Mouse (Mus musculus) stomach, postnatal 0 days (tissue): ENCODE results near the gene Vmn1r231. TPM values are rescaled to one million over a fixed set of nuclear protein-coding genes. Genes with fewer than 3 reads are reported as not detected.
A peak's percentile ranks its signal among the peaks of the same experiment; 100 is the strongest.

Source experiments
- ATAC-seq: fragments of 200-750 bp; cut with Nextera tagmentation; 2 replicates; pipeline ENCODE4 v1.8.0; 2017; ENCODE audit not compliant: low FRiP score, low TSS enrichment
- DNase-seq: peaks from one replicate; pipeline ENCODE4 v3.0.0-alpha.2; 2016; ENCODE audit warnings: low spot score
- H3K27ac ChIP-seq: fragments of 300-500 bp; sonication (generic); replicated peaks from 2 replicates; pipeline ENCODE4 v1.5.1; 2014; ENCODE audit warnings: mild to moderate bottlenecking, control low read depth
- H3K27me3 ChIP-seq: fragments of 300-500 bp; sonication (generic); 2 replicates; pipeline ENCODE4 v1.6.1; 2014; ENCODE audit warnings: low read length; ENCODE audit not compliant: control insufficient read depth, insufficient read depth
- H3K36me3 ChIP-seq: fragments of 300-500 bp; sonication (generic); 2 replicates; pipeline ENCODE4 v1.6.1; 2014; ENCODE audit warnings: low read length, mixed read lengths; ENCODE audit not compliant: control insufficient read depth, insufficient read depth
- H3K4me1 ChIP-seq: fragments of 300-500 bp; sonication (generic); replicated peaks from 2 replicates; pipeline ENCODE4 v1.6.1; 2014; ENCODE audit warnings: antibody characterized with exemption; ENCODE audit not compliant: control insufficient read depth, insufficient read depth
- H3K4me2 ChIP-seq: fragments of 300-500 bp; sonication (generic); replicated peaks from 2 replicates; pipeline ENCODE4 v1.6.1; 2014; ENCODE audit warnings: low read depth, mild to moderate bottlenecking, control low read depth, moderate library complexity
- H3K4me3 ChIP-seq: fragments of 300-500 bp; sonication (generic); 2 replicates; pipeline ENCODE4 v1.5.1; 2014; ENCODE audit warnings: low read depth, low read length, control low read depth
- H3K9ac ChIP-seq: fragments of 300-500 bp; sonication (generic); 2 replicates; pipeline ENCODE4 v1.6.1; 2014; ENCODE audit warnings: mild to moderate bottlenecking, low read length, control low read depth, mixed read lengths
- H3K9me3 ChIP-seq: fragments of 300-500 bp; sonication (generic); 2 replicates; pipeline ENCODE4 v1.6.1; 2016; ENCODE audit warnings: low read length; ENCODE audit not compliant: control insufficient read depth
- CTCF ChIP-seq: IDR thresholded peaks from 2 replicates; pipeline ENCODE4 v1.5.1; 2016; ENCODE audit warnings: antibody characterized with exemption, low read depth, mild to moderate bottlenecking, moderate library complexity
- EP300 ChIP-seq: optimal IDR thresholded peaks from 2 replicates; pipeline ENCODE3; 2016; ENCODE audit warnings: antibody characterized with exemption
- WGBS: fragments of 180-500 bp; shearing (Covaris S2); extraction: QIAGEN DNeasy Blood & Tissue Kit; methylation state at CpG from one replicate; pipeline ENCODE4 v1.1.7; 2014; 5-methylcytosine and 5-hydroxymethylcytosine counted together
- polyA plus RNA-seq: library from polyadenylated mRNA; unstranded; fragments of >200 nt; fragmentation: Nextera tagmentation; extraction: Ambion mirVana; gene quantifications from 2 replicates; pipeline ENCODE4 v1.2.1, GENCODE M21; 2015

Vmn1r231 gene
- polyA plus RNA-seq = not detected in 2 replicates

GRCm38 (mm10) chr17:20904991-20905390 is at the start of gene Vmn1r231:
TSS of gene Vmn1r231 (minus strand) at chr17:20905091.
- H3K4me3 ChIP-seq = no peak within 1 kb of the TSS
- no peak within 1 kb of the TSS for H3K4me2 ChIP-seq
- H3K36me3 ChIP-seq = no peaks in the 10 kb centered on the region
- 56% methylated on average over 2 of the region's 2 CpGs for WGBS
- no peaks in the 10 kb centered on the region for H3K27me3 ChIP-seq
- DNase-seq = no peak
- no peak for ATAC-seq
- H3K4me1 ChIP-seq = no peaks in the 10 kb centered on the region
- H3K9ac ChIP-seq = no peak within 1 kb of the TSS
- no peak within 1 kb of the TSS for H3K27ac ChIP-seq
- no peaks in the 10 kb centered on the region for H3K9me3 ChIP-seq
- TF ChIP-seq EP300 = no peak
- no peak for TF ChIP-seq CTCF

- DNase-seq = no peak
- Histone ChIP-seq H3K4me2 (peak overlapping the region; percentile 77), H3K9ac (0 out of 2 replicates have a peak overlapping the region, but pooled peaks have one; percentile 87), H3K36me3 (no peaks in the 10 kb centered on the region), H3K27ac (no peak overlapping the region), H3K4me1 (no peaks in the 10 kb centered on the region), H3K27me3 (no peaks in the 10 kb centered on the region), H3K4me3 (peak overlapping the region; percentile 81), H3K9me3 (no peaks in the 10 kb centered on the region)
- no peak for TF ChIP-seq EP300
- TF ChIP-seq CTCF = no peak
- ATAC-seq = no peak; the same call in 1 of the 2 replicates
Observed at GRCm38 (mm10) chr17:20946636-20947035, 41.7 kb upstream of the Vmn1r231 start.

GRCm38 (mm10) chr17:20946026-20946565 is 41.2 kb upstream of the Vmn1r231 start:
- TF ChIP-seq EP300 (no peak), CTCF (no peak)
- DNase-seq (peak; percentile 25), ATAC-seq (no peak)
- no peaks in the 10 kb centered on the region for H3K27me3 ChIP-seq
- H3K4me2 ChIP-seq = peak overlapping the region; percentile 77
- peak overlapping the region; percentile 81 for H3K4me3 ChIP-seq
- H3K27ac ChIP-seq = peak overlapping the region; percentile 99
- no peaks in the 10 kb centered on the region for H3K9me3 ChIP-seq
- H3K36me3 ChIP-seq = no peaks in the 10 kb centered on the region
- under 1% methylated on average over 13 of the region's 13 CpGs for WGBS
- peak overlapping the region; percentile 87 for H3K9ac ChIP-seq
- no peaks in the 10 kb centered on the region for H3K4me1 ChIP-seq

- TF ChIP-seq EP300 = no peak
- peak; percentile 26; the same call in 1 of the 2 replicates for TF ChIP-seq CTCF
- no peaks in the 10 kb centered on the region for H3K9me3 ChIP-seq
- under 1% methylated on average over 69 of the region's 69 CpGs for WGBS
Observed at GRCm38 (mm10) chr17:20944985-20945891, 40.3 kb upstream of the Vmn1r231 start, which contains the start of gene Ppp2r1a. TSS of gene Ppp2r1a (plus strand) at chr17:20945311.

GRCm38 (mm10) chr17:20944226-20944625 is 39.3 kb upstream of the Vmn1r231 start:
- Histone ChIP-seq H3K36me3 (no peaks in the 10 kb centered on the region), H3K4me2 (peak overlapping the region; percentile 62), H3K9ac (peak overlapping the region; percentile 70), H3K4me1 (no peaks in the 10 kb centered on the region), H3K4me3 (peak overlapping the region; percentile 59), H3K27ac (peak overlapping the region; percentile 96), H3K9me3 (no peaks in the 10 kb centered on the region), H3K27me3 (no peaks in the 10 kb centered on the region)
- no peak for ATAC-seq
- no peak for TF ChIP-seq EP300
- TF ChIP-seq CTCF = no peak
- 52% methylated on average over 3 of the region's 3 CpGs for WGBS
- no peak for DNase-seq

More at GRCm38 (mm10) chr17:20944985-20945891, 40.3 kb upstream of the Vmn1r231 start, which contains the start of gene Ppp2r1a:
- peak; percentile 99 for ATAC-seq
- peak; percentile 98 for DNase-seq
- peak within 1 kb of the TSS; percentile 77 for H3K4me2 ChIP-seq
- H3K4me1 ChIP-seq = no peaks in the 10 kb centered on the region
- H3K4me3 ChIP-seq = peak within 1 kb of the TSS; percentile 81
- peak within 1 kb of the TSS; percentile 99 for H3K27ac ChIP-seq
- H3K9ac ChIP-seq = peak within 1 kb of the TSS; percentile 87
- H3K36me3 ChIP-seq = no peaks in the 10 kb centered on the region
- H3K27me3 ChIP-seq = no peaks in the 10 kb centered on the region

GRCm38 (mm10) chr17:20919614-20920013 is 14.7 kb upstream of the Vmn1r231 start, which contains the start of gene Vmn1r232:
TSS of gene Vmn1r232 (minus strand) at chr17:20919714.
- no peaks in the 10 kb centered on the region for H3K36me3 ChIP-seq
- 48% methylated on average over 1 of the region's 1 CpGs for WGBS
- no peaks in the 10 kb centered on the region for H3K27me3 ChIP-seq
- DNase-seq = no peak
- no peak for TF ChIP-seq CTCF
- no peak for TF ChIP-seq EP300
- H3K4me2 ChIP-seq = no peak within 1 kb of the TSS
- H3K4me1 ChIP-seq = no peaks in the 10 kb centered on the region
- H3K9ac ChIP-seq = no peak within 1 kb of the TSS
- no peak for ATAC-seq
- H3K9me3 ChIP-seq = no peaks in the 10 kb centered on the region
- no peak within 1 kb of the TSS for H3K27ac ChIP-seq
- H3K4me3 ChIP-seq = no peak within 1 kb of the TSS
